Mouse (Mus musculus) liver, embryonic 15.5 days (tissue): ENCODE data around the gene Hdhd3. TPM values are rescaled to one million over a fixed set of nuclear protein-coding genes. Genes with fewer than 3 reads are reported as not detected.

Experiments
- ATAC-seq: fragments of 200-750 bp; cut with Nextera tagmentation; 2 replicates; pipeline ENCODE4 v1.8.0; 2017; ENCODE audit warnings: moderate number of reproducible peaks, mild to moderate bottlenecking, moderate library complexity; ENCODE audit not compliant: insufficient read depth
- H3K27ac ChIP-seq: fragments of 300-500 bp; sonication (generic); replicated peaks from 2 replicates; pipeline ENCODE4 v1.5.1; 2015; ENCODE audit warnings: mild to moderate bottlenecking, inconsistent platforms
- H3K27me3 ChIP-seq: fragments of 300-500 bp; sonication (generic); 2 replicates; pipeline ENCODE4 v1.6.1; 2015; ENCODE audit warnings: mild to moderate bottlenecking, inconsistent platforms
- H3K36me3 ChIP-seq: fragments of 300-500 bp; sonication (generic); replicated peaks from 2 replicates; pipeline ENCODE4 v1.6.1; 2015; ENCODE audit warnings: moderate library complexity, mild to moderate bottlenecking, inconsistent platforms
- H3K4me1 ChIP-seq: fragments of 300-500 bp; sonication (generic); replicated peaks from 2 replicates; pipeline ENCODE4 v1.6.1; 2015; ENCODE audit warnings: inconsistent platforms
- H3K4me2 ChIP-seq: fragments of 300-500 bp; sonication (generic); 2 replicates; pipeline ENCODE4 v1.6.1; 2015; ENCODE audit warnings: moderate library complexity, mild to moderate bottlenecking, inconsistent platforms
- H3K4me3 ChIP-seq: fragments of 300-500 bp; sonication (generic); replicated peaks from 2 replicates; pipeline ENCODE4 v1.5.1; 2015; ENCODE audit warnings: mild to moderate bottlenecking, inconsistent platforms
- H3K9ac ChIP-seq: fragments of 300-500 bp; sonication (generic); 2 replicates; pipeline ENCODE4 v1.6.1; 2015; ENCODE audit warnings: moderate library complexity, mild to moderate bottlenecking, inconsistent platforms
- H3K9me3 ChIP-seq: fragments of 300-500 bp; sonication (generic); replicated peaks from 2 replicates; pipeline ENCODE4 v1.6.1; 2016; ENCODE audit warnings: inconsistent platforms
- WGBS: fragments of 180-500 bp; shearing (Covaris S2); methylation state at CpG from one replicate; pipeline ENCODE4 v1.1.7; 2015; ENCODE audit warnings: mixed read lengths; ENCODE audit not compliant: insufficient replicate concordance; 5-methylcytosine and 5-hydroxymethylcytosine counted together
- polyA plus RNA-seq: library from polyadenylated mRNA; unstranded; fragments of >200 nt; fragmentation: Nextera tagmentation; extraction: Ambion mirVana; gene quantifications from 2 replicates; pipeline ENCODE4 v1.2.1, GENCODE M21; 2015

The Hdhd3 gene
- polyA plus RNA-seq, 1 experiment from 2014 or later, result 7.8 TPM

DNA sequence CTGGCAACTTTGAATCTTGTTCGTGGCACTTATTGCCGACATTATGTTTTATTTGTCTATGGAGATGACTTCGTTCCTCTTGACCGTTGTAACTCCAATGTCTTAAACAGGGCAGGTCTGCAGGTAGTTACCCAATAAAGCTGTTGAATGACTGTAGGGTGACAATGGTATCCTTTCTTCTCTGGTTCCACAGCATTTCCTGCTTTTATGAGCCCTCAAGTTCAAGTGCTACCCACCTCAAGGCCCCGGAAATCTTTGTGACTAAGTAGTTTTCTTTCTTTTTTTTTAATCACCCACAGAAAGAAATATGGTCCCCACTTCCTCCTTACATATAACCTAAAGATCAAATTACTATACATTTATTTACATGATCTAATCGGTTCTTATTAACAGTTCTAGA lies 27.5 kb downstream of the Hdhd3 start:
- Histone ChIP-seq H3K9me3 (no peaks in the 10 kb centered on the region), H3K9ac (no peak overlapping the region), H3K4me2 (no peak overlapping the region), H3K27me3 (peaks cover 45% of the 10 kb centered on the region), H3K4me1 (peaks cover 21% of the 10 kb centered on the region), H3K4me3 (no peak overlapping the region), H3K27ac (no peak overlapping the region), H3K36me3 (no peaks in the 10 kb centered on the region)
- ATAC-seq, result no peak
- WGBS, result 73% methylated on average over 6 of the region's 6 CpGs

DNA sequence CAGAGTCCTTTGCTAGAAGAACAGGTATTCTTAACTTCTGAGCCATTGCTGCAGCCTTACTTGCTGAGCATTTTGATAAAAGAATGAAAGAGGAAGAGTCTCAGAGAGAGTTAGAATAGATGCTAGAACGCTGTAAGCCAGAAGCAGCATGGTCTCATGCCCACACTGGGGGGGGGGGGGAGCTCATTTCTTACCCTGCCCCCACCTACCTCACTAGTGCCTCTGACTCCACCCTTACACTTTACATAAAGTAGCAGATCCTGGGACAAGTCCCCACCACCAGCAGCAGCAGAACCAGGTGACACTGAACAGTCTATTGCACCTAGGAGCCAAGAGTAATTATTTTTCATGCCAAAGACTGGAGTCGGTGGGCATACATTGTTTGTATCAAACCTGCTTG lies 28.1 kb downstream of the Hdhd3 start:
- Histone ChIP-seq H3K27me3 (peaks cover 39% of the 10 kb centered on the region), H3K27ac (no peak overlapping the region), H3K4me3 (no peak overlapping the region), H3K4me2 (no peak overlapping the region), H3K4me1 (peaks cover 21% of the 10 kb centered on the region), H3K9me3 (no peaks in the 10 kb centered on the region), H3K9ac (no peak overlapping the region), H3K36me3 (no peaks in the 10 kb centered on the region)
- WGBS, result 80% methylated on average over 2 of the region's 2 CpGs
- ATAC-seq, result no peak

DNA sequence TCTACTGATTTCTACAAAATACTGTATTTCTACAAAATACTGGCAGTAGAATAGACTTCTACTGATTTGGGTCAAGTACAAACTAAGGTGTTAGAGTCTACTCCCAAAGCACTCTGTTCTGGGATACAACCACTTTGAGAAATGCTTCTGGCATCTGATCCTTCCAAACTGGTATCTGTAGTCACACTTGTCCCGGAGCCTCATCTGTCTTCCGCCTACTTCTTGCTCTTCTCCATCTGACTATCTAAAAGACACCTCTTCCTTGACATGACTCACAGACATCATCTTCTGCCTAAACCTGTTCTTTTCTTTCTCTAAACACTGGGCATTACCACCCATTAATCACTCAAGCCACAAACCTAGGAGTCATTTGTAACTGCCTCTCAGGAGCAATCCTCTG lies 31.2 kb downstream of the Hdhd3 start:
- Histone ChIP-seq H3K4me1 (peaks cover 12% of the 10 kb centered on the region), H3K27ac (no peak overlapping the region), H3K4me2 (no peak overlapping the region), H3K9ac (no peak overlapping the region), H3K36me3 (no peaks in the 10 kb centered on the region), H3K27me3 (peaks cover 10% of the 10 kb centered on the region), H3K9me3 (no peaks in the 10 kb centered on the region), H3K4me3 (no peak overlapping the region)
- ATAC-seq, result no peak
- 89% methylated on average over 2 of the region's 2 CpGs for WGBS

DNA sequence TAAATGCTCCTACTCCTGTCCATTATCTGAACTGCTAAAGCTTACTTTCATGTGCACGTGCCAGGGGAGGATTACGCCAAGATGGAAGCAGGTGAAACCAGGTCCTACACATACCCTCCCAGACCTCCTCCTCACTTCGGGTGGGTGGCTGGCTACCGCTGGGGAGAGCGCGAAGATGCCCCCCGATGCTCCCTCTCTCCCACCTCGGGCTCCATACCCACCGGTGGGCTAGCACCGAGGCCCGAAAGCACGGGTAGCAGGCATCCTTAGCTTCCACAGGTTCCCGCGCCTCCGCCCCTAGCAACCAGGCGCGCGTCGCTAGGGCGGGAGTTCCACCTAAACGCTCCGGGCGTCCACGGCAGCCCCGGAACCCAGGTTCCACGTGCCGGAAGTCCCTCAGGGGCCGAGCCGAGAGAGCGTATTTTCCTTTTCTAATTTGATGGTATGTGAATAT lies 32.6 kb downstream of the Hdhd3 start, which contains the start of gene Wdr31:
Wdr31 (minus strand) TSS at position 299 of the 454 bp plus-strand sequence.
- peak within 1 kb of the TSS; percentile 90 for H3K4me2 ChIP-seq
- peak within 1 kb of the TSS; percentile 52 for H3K9ac ChIP-seq
- peaks cover 12% of the 10 kb centered on the region for H3K4me1 ChIP-seq
- H3K27ac ChIP-seq, result 0 out of 2 replicates have a peak within 1 kb of the TSS, but pooled peaks have one; percentile 16
- H3K9me3 ChIP-seq, result no peaks in the 10 kb centered on the region
- WGBS, result 2% methylated on average over 30 of the region's 30 CpGs
- H3K36me3 ChIP-seq, result no peaks in the 10 kb centered on the region
- H3K27me3 ChIP-seq, result 0 out of 2 replicates have a peak, but pooled peaks cover under 1% of the 10 kb centered on the region
- ATAC-seq, result peak; percentile 84
- peak within 1 kb of the TSS; percentile 68 for H3K4me3 ChIP-seq

DNA sequence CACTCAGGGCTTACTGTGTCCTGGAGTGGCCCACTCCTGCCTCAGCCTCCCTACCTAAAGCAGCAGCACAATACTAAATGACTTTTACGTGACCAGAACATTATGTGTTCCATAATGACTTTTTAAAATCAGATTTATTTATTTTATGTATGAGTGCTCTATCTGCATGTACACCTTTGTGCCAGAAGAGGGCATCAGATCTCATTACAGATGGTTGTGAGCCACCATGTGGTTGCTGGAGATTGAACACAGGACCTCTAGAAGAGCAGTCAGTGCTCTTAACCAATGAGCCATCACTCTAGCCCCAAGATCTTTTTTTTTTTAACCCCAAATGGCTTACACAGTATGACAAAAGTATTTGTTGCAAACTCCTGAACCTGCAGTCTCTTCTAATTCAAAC lies 35.1 kb downstream of the Hdhd3 start:
- WGBS, result 78% methylated on average over 1 of the region's 1 CpGs
- H3K4me3 ChIP-seq, result no peak overlapping the region
- H3K4me2 ChIP-seq, result no peak overlapping the region
- no peaks in the 10 kb centered on the region for H3K27me3 ChIP-seq
- peaks cover 7% of the 10 kb centered on the region for H3K4me1 ChIP-seq
- no peak for ATAC-seq
- no peaks in the 10 kb centered on the region for H3K9me3 ChIP-seq
- no peaks in the 10 kb centered on the region for H3K36me3 ChIP-seq
- H3K27ac ChIP-seq, result no peak overlapping the region
- no peak overlapping the region for H3K9ac ChIP-seq

DNA sequence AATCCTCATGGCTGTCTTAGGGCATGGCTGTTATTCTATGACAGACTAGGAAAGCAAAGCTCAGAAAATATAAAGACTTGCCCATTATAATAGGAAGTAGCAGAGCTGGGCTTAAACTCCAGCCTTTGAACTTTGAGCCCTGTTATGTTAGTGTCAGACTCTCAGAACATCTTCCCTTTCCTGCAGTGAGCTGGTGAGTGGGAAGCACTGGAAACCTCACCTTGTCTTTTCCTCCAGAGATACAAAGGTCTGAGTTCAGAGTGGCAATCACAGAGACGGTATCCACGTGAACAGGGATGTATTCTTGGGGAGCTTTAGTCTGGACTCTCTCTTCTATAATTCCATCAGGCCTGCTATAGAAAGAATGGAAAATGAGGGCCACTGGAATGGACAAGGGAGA lies 40.1 kb downstream of the Hdhd3 start:
- no peaks in the 10 kb centered on the region for H3K9me3 ChIP-seq
- no peak overlapping the region for H3K9ac ChIP-seq
- no peaks in the 10 kb centered on the region for H3K27me3 ChIP-seq
- H3K4me3 ChIP-seq, result no peak overlapping the region
- H3K4me2 ChIP-seq, result no peak overlapping the region
- ATAC-seq, result no peak
- H3K27ac ChIP-seq, result no peak overlapping the region
- H3K36me3 ChIP-seq, result no peaks in the 10 kb centered on the region
- WGBS, result 61% methylated on average over 2 of the region's 2 CpGs
- H3K4me1 ChIP-seq, result no peaks in the 10 kb centered on the region

DNA sequence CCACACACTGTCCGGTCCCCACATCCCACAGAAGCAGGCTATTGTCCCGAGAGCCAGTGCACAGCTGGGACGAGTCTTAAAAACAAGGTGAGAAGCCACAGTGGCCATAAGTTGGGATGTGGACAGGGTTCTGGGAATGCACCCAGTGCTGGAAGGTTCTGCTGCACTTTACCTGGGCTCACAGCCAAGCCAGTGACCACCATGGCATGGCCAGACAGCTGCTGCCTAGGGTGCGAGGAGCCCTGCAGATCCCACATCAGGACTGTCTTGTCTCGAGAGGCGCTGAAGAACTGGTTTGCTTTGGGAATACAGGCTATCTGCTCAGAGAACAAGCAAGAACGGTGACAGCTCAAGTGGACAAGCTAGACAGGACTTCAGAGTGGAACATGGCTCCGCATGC lies 42.9 kb downstream of the Hdhd3 start:
- no peak overlapping the region for H3K4me3 ChIP-seq
- H3K27ac ChIP-seq, result no peak overlapping the region
- H3K9ac ChIP-seq, result no peak overlapping the region
- no peaks in the 10 kb centered on the region for H3K36me3 ChIP-seq
- H3K27me3 ChIP-seq, result no peaks in the 10 kb centered on the region
- WGBS, result 75% methylated on average over 8 of the region's 8 CpGs
- H3K4me2 ChIP-seq, result no peak overlapping the region
- H3K4me1 ChIP-seq, result no peaks in the 10 kb centered on the region
- no peak for ATAC-seq
- H3K9me3 ChIP-seq, result no peaks in the 10 kb centered on the region

DNA sequence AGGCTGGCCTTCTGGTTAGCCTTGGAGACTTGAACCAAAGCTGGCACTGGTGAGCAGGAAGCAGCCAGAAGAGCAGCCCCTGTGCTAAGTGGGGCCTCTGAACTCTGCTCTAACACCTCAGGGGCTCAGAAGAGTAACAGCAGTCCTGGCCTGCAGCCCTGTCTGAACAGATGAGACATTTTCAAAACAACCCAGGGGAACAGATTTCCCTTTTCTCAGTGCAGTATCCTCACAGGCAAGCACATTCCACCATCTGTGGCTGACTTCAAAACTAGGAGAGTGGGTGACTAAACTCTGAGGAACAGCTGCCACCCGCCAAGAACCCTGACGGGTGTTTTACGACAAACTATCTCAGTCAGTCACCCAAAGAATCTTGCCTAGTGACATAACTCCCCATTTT lies 44.2 kb downstream of the Hdhd3 start:
- Histone ChIP-seq H3K9me3 (no peaks in the 10 kb centered on the region), H3K9ac (no peak overlapping the region), H3K4me2 (no peak overlapping the region), H3K36me3 (no peaks in the 10 kb centered on the region), H3K4me1 (no peaks in the 10 kb centered on the region), H3K27me3 (no peaks in the 10 kb centered on the region), H3K27ac (no peak overlapping the region), H3K4me3 (no peak overlapping the region)
- ATAC-seq, result no peak
- WGBS, result 76% methylated on average over 3 of the region's 3 CpGs

DNA sequence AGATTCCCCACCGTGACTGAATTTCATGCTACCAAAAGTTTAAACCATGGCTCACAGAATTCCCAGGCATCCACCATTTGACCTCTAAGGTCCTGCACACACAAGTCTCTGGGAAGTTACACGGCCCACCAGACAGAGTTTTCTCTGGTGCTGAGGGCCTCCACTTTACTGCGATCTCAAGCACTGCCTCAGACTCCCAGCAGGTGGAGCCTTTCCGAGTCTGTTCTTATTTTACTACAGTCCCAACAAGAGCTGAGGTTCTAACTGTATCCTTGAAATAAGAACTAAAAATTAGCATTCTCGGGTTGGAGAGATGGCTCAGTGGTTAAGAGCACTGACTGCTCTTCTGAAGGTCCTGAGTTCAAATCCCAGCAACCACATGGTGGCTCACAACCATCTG lies 48.3 kb downstream of the Hdhd3 start:
- H3K4me1 ChIP-seq, result no peaks in the 10 kb centered on the region
- 42% methylated on average over 5 of the region's 5 CpGs for WGBS
- H3K4me3 ChIP-seq, result no peak overlapping the region
- no peaks in the 10 kb centered on the region for H3K9me3 ChIP-seq
- no peaks in the 10 kb centered on the region for H3K36me3 ChIP-seq
- no peak for ATAC-seq
- no peak overlapping the region for H3K4me2 ChIP-seq
- H3K27me3 ChIP-seq, result no peaks in the 10 kb centered on the region
- H3K27ac ChIP-seq, result no peak overlapping the region
- H3K9ac ChIP-seq, result no peak overlapping the region

Other genes with a start within 250 kb of the Hdhd3 start
- 9.1 and 9.8 TPM in 2 replicates for gene Slc31a2, start 240.9 kb downstream of the Hdhd3 start, polyA plus RNA-seq
- gene Fkbp15, start 142.9 kb downstream of the Hdhd3 start, polyA plus RNA-seq, result 14.1 and 15.6 TPM in 2 replicates
- 51.4 and 57.0 TPM in 2 replicates for gene Slc31a1, start 142.7 kb downstream of the Hdhd3 start, polyA plus RNA-seq
- 53.5 and 57.4 TPM in 2 replicates for gene Cdc26, start 94.8 kb downstream of the Hdhd3 start, polyA plus RNA-seq
- gene Prpf4, start 94.7 kb downstream of the Hdhd3 start, polyA plus RNA-seq, result 9.1 and 9.3 TPM in 2 replicates
- gene Rnf183, start 68.2 kb downstream of the Hdhd3 start, polyA plus RNA-seq, result not detected in 2 replicates
- gene Wdr31, start 32.6 kb downstream of the Hdhd3 start, polyA plus RNA-seq, result 0.86 and 0.88 TPM in 2 replicates
- gene Bspry, start 23.4 kb downstream of the Hdhd3 start, polyA plus RNA-seq, result 0.22 and 0.32 TPM in 2 replicates
- gene Alad, start 16.5 kb upstream of the Hdhd3 start, polyA plus RNA-seq, result 582 and 589 TPM in 2 replicates
- gene Pole3, start 21.6 kb upstream of the Hdhd3 start, polyA plus RNA-seq, result 51.3 and 52.9 TPM in 2 replicates
- gene 4933430I17Rik, start 21.9 kb upstream of the Hdhd3 start, polyA plus RNA-seq, result 0.06 and 0.15 TPM in 2 replicates
- gene Rgs3, start 56.4 kb upstream of the Hdhd3 start, polyA plus RNA-seq, result 5.4 and 5.8 TPM in 2 replicates